Mouse (Mus musculus) ES-E14 (cell line): ENCODE data around the gene Loxl3. TPM values are rescaled to one million over a fixed set of nuclear protein-coding genes. Genes with fewer than 3 reads are reported as not detected.

Experiments
- DNase-seq: peaks from one replicate; pipeline ENCODE4 v3.0.0-alpha.2; 2013; ENCODE audit warnings: low read depth, low spot score
- H3K27ac ChIP-seq: 2 replicates; pipeline ENCODE4 v1.5.1; 2012; ENCODE audit warnings: low read depth, mild to moderate bottlenecking, low read length, moderate library complexity, mixed read lengths; ENCODE audit not compliant: poor library complexity, insufficient read depth, severe bottlenecking
- H3K36me3 ChIP-seq: 2 replicates; pipeline ENCODE4 v1.6.1; 2012; ENCODE audit warnings: mild to moderate bottlenecking, low read length, moderate library complexity, mixed read lengths; ENCODE audit not compliant: control insufficient read depth, poor library complexity, insufficient read depth, severe bottlenecking
- H3K4me1 ChIP-seq, 2 experiments: fragments of 150-350 bp in 1 of 2; sonication (generic) in 1 of 2; 2 replicates each; pipeline ENCODE4 v1.6.1; 2012; ENCODE audit warnings: low read length in 2 of 2, mild to moderate bottlenecking in 1 of 2, mixed read lengths in 1 of 2; ENCODE audit not compliant: control insufficient read depth in 2 of 2, insufficient read depth in 2 of 2, poor library complexity in 1 of 2
- H3K4me3 ChIP-seq, 2 experiments: fragments of 150-350 bp in 1 of 2; sonication (generic) in 1 of 2; 2 replicates each; pipeline ENCODE4 v1.5.1; 2012; ENCODE audit warnings: low read length in 2 of 2, low read depth in 1 of 2, mild to moderate bottlenecking in 1 of 2, mixed read lengths in 1 of 2; ENCODE audit not compliant: insufficient read depth in 1 of 2, poor library complexity in 1 of 2, severe bottlenecking in 1 of 2
- H3K9ac ChIP-seq: 2 replicates; pipeline ENCODE4 v1.6.1; 2012; ENCODE audit warnings: low read depth, mild to moderate bottlenecking, low read length, mixed read lengths; ENCODE audit not compliant: poor library complexity, insufficient read depth, severe bottlenecking
- H3K9me3 ChIP-seq: fragments of 150-350 bp; sonication (generic); 2 replicates; pipeline ENCODE4 v1.6.1; 2012; ENCODE audit warnings: low read depth, mild to moderate bottlenecking, low read length; ENCODE audit not compliant: control insufficient read depth, insufficient read depth
- CHD2 ChIP-seq: IDR thresholded peaks from 2 replicates; pipeline ENCODE4 v1.6.1; 2014; ENCODE audit warnings: mild to moderate bottlenecking, low read depth, low read length, inconsistent platforms
- HCFC1 ChIP-seq: IDR thresholded peaks from 2 replicates; pipeline ENCODE4 v1.6.1; 2012; ENCODE audit warnings: low read length, inconsistent platforms, borderline replicate concordance; ENCODE audit not compliant: insufficient read depth
- MAFK ChIP-seq: IDR thresholded peaks from 2 replicates; pipeline ENCODE4 v1.6.1; 2014; ENCODE audit warnings: mild to moderate bottlenecking, low read depth, low read length, inconsistent platforms; ENCODE audit not compliant: insufficient read depth
- ZC3H11A ChIP-seq: IDR thresholded peaks from 2 replicates; pipeline ENCODE4 v1.6.1; 2012; ENCODE audit warnings: low read depth, mild to moderate bottlenecking, inconsistent platforms, low read length, borderline replicate concordance
- ZNF384 ChIP-seq: IDR thresholded peaks from 2 replicates; pipeline ENCODE4 v1.6.1; 2012; ENCODE audit warnings: low read depth, low read length, inconsistent platforms
- in situ Hi-C, 2 experiments: fragments of 600-800 bp; cut with MboI; formaldehyde crosslinking; loops; one replicate each; pipeline ENCODE4 v1.15.1; 2025; ENCODE audit warnings: low sequenced_read_pairs in 2 of 2, inconsistent platforms in 1 of 2; ENCODE audit not compliant: unreplicated experiment in 2 of 2
- total RNA-seq: library from RNA; depleted of rRNA; stranded (reverse); fragments of 300-350 nt; gene quantifications from 2 replicates; pipeline ENCODE4 v1.2.3, GENCODE M21; 2012

Gene Loxl3
- total RNA-seq, 1 experiment = 2.3 TPM

DNA sequence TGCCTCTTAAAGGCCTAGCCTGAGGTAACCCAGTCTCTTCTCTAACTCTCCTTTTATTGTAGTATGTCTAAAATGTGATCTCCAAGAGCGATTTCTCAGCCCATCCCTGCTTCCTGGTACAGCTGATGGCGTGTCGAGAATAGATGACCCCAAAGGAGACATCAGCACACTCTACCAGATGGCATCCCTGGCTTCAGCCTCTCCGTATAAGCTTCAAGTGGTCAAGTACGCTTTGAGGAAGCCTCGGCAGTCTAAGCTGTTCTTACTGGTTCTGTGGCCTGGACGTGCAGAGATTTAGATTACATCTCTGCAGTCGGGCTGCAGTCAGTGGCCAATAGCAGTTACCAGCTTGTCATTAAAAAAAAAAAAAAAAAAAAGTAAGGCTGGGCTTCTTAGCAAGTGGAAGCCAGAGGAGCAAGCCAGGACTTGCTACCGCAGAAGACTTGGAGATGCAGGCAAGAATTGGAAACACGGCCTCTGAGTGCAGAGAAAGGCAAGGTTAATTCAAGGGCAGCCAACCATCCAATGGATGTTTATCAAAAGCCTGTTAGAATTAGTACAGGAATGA lies 28.4 kb upstream of the Loxl3 start:
- Histone ChIP-seq H3K36me3 (no peaks in the 10 kb centered on the region), H3K4me1 (no peaks in the 10 kb centered on the region), H3K4me3 (no peak overlapping the region), H3K27ac (no peak overlapping the region), H3K9ac (no peak overlapping the region), H3K9me3 (no peaks in the 10 kb centered on the region)
- TF ChIP-seq ZNF384 (peak; percentile 77), MAFK (no peak), HCFC1 (no peak)
- in situ Hi-C loops = loop anchor here in 1 of 2 experiments (10.0 kb wide), 1 partner anchor 269 kb away; no protein-coding TSS in a partner anchor
- DNase-seq = no peak

DNA sequence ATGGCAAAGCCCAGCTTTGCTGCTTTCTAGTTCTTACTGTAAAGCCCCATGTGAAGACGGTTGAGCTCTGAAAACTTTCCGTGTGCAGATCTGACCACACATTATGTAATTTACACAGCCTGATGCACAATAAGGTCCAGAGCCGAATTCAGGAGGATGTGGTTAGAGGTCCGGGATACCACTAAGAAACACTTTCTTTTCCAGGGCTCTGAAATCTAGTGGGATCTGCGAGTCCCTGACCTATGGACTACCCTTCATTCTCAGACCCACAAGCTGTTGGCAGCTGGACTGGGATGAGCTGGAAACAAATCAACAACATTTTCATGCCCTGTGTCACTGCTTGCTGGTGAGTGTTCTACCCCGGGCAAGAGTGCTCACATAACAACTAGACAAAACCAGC lies 27.9 kb upstream of the Loxl3 start:
- H3K4me1 ChIP-seq = no peaks in the 10 kb centered on the region
- no peak for DNase-seq
- no peak for TF ChIP-seq MAFK
- no peak for TF ChIP-seq ZNF384
- no peak for TF ChIP-seq HCFC1
- TF ChIP-seq CHD2 = no peak
- TF ChIP-seq ZC3H11A = no peak
- no peak overlapping the region for H3K27ac ChIP-seq
- in situ Hi-C loops = loop anchor here in 1 of 2 experiments (10.0 kb wide), 1 partner anchor 269 kb away; no protein-coding TSS in a partner anchor
- peaks cover 3% of the 10 kb centered on the region for H3K9me3 ChIP-seq
- no peak overlapping the region for H3K4me3 ChIP-seq
- H3K36me3 ChIP-seq = no peaks in the 10 kb centered on the region
- H3K9ac ChIP-seq = no peak overlapping the region

DNA sequence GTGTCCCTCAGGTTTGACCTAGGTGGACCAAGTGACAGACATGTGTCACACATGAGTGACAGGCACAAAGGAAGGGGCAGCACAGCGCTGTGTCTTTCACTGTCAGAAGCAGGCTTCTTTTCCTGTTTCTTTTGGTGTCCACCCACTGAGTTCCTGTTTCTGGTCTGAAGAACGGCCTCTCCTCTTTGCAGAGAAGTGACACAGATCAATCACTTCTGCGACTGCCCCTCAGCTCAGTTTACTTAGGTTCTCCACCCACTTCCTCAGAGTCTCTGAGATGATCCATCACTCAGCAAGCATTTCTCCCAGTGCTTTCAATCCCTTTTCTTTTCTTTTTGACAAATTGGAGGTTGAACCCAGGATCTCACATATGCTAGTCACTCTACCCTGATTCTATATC lies 25.3 kb upstream of the Loxl3 start:
- H3K36me3 ChIP-seq = no peaks in the 10 kb centered on the region
- H3K4me1 ChIP-seq = no peaks in the 10 kb centered on the region
- no peak for DNase-seq
- no peak for TF ChIP-seq HCFC1
- TF ChIP-seq ZNF384 = no peak
- TF ChIP-seq MAFK = no peak
- no peak for TF ChIP-seq ZC3H11A
- no peak for TF ChIP-seq CHD2
- no peak overlapping the region for H3K27ac ChIP-seq
- peaks cover 11% of the 10 kb centered on the region for H3K9me3 ChIP-seq
- H3K4me3 ChIP-seq = no peak overlapping the region
- in situ Hi-C loops = loop anchor here in 1 of 2 experiments (10.0 kb wide), 1 partner anchor 266 kb away; no protein-coding TSS in a partner anchor
- no peak overlapping the region for H3K9ac ChIP-seq

DNA sequence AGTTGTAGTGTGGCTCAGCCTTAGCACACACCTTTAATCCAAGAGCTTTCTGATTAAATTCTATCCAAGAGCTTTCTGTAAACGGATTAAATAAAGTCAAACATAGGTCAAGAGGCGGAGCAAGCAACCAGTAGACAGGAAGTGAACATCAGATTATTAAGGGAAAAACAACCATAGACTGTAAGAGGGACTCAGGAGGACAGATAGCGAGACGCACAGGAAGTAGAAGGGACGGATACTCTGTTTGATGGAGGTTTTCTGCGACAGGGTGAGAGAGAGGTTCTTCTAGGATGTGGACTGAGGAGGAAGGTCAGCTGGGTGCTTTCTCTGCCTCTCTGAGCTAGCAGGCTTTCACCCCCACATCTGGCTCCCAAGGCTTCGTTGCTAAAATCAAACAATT lies 24.0 kb upstream of the Loxl3 start:
- no peak for DNase-seq
- H3K9me3 ChIP-seq = peaks cover 11% of the 10 kb centered on the region
- in situ Hi-C loops = no loop called here
- no peak overlapping the region for H3K9ac ChIP-seq
- no peak overlapping the region for H3K4me3 ChIP-seq
- H3K4me1 ChIP-seq = no peaks in the 10 kb centered on the region
- no peak overlapping the region for H3K27ac ChIP-seq
- TF ChIP-seq ZC3H11A (no peak), ZNF384 (no peak), HCFC1 (no peak), MAFK (no peak), CHD2 (no peak)
- no peaks in the 10 kb centered on the region for H3K36me3 ChIP-seq

DNA sequence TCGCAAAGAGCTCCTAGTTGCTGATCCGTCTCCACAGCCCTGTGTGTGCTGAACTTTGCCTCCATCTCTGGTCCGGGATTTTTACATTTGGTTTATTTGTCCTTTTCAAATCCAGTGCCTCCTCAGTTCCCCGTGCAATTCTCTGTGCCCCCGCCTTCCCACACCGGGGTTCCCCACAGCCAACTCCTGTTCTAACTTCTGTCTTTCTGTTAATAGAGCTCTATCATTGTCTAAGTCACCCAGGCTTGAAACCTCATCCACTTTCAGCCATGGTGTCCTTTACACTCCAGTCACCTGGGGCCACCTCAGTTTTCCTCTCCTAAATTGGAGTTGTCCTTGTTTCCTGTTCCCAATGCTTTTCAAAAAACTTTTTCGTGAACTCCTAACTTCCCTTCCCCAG lies 22.7 kb upstream of the Loxl3 start:
- H3K4me3 ChIP-seq = no peak overlapping the region
- in situ Hi-C loops = no loop called here
- TF ChIP-seq ZC3H11A (no peak), CHD2 (no peak), MAFK (no peak), HCFC1 (no peak)
- no peak overlapping the region for H3K9ac ChIP-seq
- peaks cover 11% of the 10 kb centered on the region for H3K9me3 ChIP-seq
- no peak for DNase-seq
- H3K27ac ChIP-seq = no peak overlapping the region
- H3K36me3 ChIP-seq = no peaks in the 10 kb centered on the region
- no peaks in the 10 kb centered on the region for H3K4me1 ChIP-seq
